Mouse (Mus musculus) right cerebral cortex, postnatal 10 days (tissue): Measurements from ENCODE around the gene Cdh20.
A peak's percentile ranks its signal among the peaks of the same experiment; 100 is the strongest.
"Not testable (repeated sequence)": the region's sequence is repeated elsewhere in the genome, so short reads cannot be mapped to it uniquely, and the experiment has no call there.

Experiments
- DNase-seq, 2 experiments: peaks; one replicate each; pipeline ENCODE4 v3.0.0; 2021; ENCODE audit warnings: low spot score in 2 of 2

Gene Cdh20

GRCm38 (mm10) chr1:104916507-104916906, 148.2 kb downstream of the Cdh20 start:
- no peak for DNase-seq

GRCm38 (mm10) chr1:104917307-104917836, 149.0 kb downstream of the Cdh20 start:
- DNase-seq = no peak

DNA sequence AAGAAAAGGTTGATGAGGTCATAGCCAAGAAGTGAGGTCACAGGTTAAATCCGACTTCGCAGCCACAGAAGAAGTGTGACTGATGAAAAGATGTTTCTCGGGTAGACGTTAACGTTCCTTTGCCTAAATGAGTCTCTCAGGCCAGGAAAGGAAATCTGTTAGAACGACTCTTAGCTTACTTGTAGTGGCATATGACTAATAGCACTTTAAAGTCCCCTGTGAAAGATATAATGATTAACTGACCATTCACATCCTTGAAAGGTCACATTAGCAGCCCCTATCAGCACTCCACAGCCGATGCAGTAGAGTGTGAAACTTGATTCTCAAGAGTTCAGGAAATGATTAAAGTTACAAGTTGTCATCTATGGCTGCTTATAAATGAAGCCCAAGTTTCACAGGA, 164.7 kb downstream of the Cdh20 start:
- DNase-seq = no peak

DNA sequence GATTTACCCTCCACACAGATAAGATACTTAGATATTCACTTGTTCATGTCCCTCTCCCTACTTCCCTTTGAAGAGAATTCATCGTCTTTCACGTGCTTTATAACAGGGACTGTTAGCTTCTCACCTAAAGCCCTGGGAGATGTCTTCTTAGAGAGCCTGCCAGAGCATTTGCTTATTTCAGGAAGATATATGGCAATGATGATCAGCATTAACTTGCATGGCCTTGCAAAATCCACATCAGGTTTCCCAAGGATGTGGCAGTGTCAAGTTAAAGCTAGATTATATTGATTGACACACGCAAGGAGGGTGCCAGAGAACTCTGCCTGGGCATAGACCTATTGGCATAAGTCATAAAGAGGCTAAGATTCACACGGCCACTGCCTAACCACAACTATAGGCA, 168.6 kb downstream of the Cdh20 start:
- no peak for DNase-seq

GRCm38 (mm10) chr1:104939156-104939555, 170.8 kb downstream of the Cdh20 start:
- DNase-seq = no peak

DNA sequence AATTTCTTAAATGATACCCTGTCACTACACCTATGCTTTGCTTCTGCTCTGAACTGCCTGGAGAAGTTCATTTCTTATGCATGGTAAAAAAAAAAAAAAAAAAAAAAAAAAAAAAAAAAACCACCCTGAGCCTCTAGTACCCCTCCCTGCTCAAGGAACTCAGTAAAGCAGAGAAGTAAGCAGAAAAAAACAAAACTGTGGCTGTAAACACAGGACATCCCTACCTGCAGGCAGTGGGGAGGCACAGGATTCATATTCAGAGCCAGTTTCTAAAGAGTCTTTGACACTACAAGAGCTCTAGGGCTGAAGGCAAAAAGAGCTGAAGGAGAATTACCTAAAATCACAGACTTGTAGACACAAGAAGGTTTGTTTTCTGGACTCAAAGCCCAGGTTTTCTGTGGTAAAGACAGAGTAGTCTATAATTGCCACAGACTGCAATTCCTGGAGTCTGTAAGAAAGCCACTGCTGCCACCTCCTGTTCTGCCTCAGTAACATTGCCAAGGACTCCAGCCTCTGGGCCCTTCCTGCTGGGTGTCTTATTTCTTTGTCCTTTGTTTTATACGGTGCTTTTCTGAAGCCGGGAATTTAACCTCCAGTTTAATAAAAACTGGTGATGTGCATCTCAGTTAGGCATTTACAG, 176.3 kb downstream of the Cdh20 start:
- peak; percentile 77 to 78 for DNase-seq

GRCm38 (mm10) chr1:104945110-104945489, 176.8 kb downstream of the Cdh20 start:
- no peak for DNase-seq

DNA sequence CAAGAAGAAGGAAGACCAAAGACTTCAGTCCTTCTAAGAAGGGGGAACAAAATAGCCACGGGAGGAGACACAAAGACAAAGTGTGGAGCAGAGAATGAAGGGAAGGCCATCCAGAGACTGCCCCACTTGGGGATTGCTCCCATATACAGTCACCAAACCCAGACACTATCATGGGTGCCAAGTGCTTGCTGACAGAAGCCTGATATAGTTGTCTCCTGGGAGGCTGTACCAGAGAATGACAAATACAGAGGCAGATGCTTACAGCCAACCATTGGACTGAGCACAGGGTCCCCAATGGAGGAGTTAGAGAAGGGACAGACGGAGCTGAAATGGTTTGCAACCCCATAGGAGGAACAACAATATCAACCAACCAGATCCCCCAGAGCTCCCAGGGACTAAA, 181.3 kb downstream of the Cdh20 start:
- DNase-seq = not testable (repeated sequence)

- no peak for DNase-seq
Measured at GRCm38 (mm10) chr1:104957046-104957445, 188.7 kb downstream of the Cdh20 start.

DNA sequence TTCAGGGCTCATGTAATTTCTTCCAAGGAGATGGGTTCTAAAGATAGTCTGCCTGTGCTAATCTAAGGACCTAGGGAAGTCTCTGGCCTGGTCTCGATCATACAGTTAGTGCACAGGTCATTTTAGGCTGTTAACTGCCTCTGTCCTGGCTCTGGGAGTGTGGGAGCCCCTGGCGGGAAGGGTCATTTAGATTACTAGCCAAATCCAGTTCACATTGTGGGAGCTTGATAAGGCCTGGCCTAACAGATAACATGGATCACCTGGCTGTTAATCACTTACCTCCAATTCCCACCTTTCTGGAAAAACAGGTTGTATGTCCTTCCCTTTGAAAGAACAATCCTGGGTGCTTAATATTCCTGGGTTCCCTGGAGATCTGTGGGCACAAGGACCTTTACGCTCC, 193.3 kb downstream of the Cdh20 start:
- DNase-seq = no peak

- DNase-seq = no peak
Measured at GRCm38 (mm10) chr1:104962257-104962656, 193.9 kb downstream of the Cdh20 start.

- peak; percentile 47 to 52 for DNase-seq
Measured at GRCm38 (mm10) chr1:104979068-104979467, 210.7 kb downstream of the Cdh20 start.

- no peak for DNase-seq
Measured at GRCm38 (mm10) chr1:104980273-104980672, 211.9 kb downstream of the Cdh20 start.

GRCm38 (mm10) chr1:104986222-104986973, 218.1 kb downstream of the Cdh20 start:
- DNase-seq = peak in 1 of 2 experiments; percentile 26

DNA sequence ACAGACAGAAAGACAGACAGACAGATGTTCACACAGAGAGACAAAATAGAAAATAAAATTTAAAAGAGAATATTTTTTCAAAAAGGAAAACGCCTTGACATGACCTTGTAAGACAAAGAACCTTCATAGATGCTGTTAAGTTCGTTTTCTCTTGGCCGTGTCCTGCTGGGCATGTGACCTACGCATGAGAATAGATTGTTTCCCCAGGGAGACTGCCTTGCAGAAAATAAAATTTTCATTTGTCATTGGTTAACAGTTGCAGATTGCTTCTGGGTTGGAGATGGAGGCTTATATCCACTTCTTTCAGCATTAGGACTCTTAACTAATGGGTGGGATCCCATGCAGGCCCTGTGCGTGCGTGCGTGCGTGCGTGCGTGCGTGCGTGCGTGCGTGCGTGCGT, 219.2 kb downstream of the Cdh20 start:
- DNase-seq = no peak

DNA sequence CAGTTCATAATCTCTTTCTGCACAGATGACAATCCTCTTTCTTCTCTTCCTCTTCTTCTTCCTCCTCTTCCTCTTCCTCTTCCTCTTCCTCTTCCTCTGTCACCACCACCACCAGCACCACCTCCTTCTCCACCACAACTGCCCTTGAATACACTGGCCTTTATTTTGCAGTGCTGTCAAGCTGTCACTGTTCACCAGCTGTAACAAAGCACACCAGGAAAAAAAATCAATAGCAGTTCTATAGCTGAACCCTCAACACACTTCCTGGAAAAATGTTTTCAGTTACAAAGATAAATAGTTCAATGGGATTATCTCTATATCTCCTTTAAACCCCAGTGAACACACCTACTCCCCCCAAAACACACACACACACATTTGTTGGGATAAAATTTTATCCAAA, 224.1 kb downstream of the Cdh20 start:
- no peak for DNase-seq

GRCm38 (mm10) chr1:104993905-104994611, 225.7 kb downstream of the Cdh20 start:
- no peak for DNase-seq

GRCm38 (mm10) chr1:104994612-104994986, 226.3 kb downstream of the Cdh20 start:
- DNase-seq = no peak

DNA sequence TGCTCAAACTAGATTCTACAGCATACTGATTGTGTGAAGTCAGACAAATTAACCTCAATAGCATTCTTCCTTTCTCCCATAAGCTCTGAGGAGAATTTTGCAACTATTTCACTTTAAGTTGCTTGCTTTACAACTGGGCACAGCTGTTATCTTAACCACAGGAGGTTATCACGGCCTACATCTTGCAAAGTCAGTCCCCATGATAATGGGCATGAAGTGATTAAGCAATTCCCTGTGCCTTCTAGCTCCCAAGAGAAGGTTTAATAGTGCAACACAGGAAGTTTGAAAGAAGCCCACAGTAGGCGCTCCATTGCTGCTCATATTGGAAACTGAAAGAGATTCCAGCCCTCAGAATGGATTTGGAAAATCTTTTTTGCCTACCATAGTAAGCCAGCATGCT, 229.5 kb downstream of the Cdh20 start:
- no peak for DNase-seq

- no peak for DNase-seq
Measured at GRCm38 (mm10) chr1:105002179-105002578, 233.8 kb downstream of the Cdh20 start.

GRCm38 (mm10) chr1:105003786-105004185, 235.5 kb downstream of the Cdh20 start:
- no peak for DNase-seq

DNA sequence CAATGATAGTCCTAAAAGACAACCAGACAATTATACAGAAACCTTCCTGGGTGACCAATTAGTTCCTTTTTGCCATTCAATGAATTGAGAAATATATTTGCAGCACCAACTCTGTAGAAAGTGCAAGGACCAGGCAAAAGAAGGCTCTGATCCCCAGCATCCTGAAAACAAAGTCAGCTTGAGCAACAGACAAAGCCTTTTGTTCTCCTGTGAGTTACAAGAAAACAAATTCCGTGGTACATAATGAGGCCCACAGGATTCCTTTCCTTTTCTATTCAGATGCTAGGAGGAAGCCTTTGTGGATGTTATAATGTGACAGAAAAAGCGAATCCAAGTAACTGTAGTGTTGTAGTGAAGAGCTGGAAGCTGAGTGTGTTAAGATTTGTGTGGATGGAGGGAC, 244.3 kb downstream of the Cdh20 start:
- no peak for DNase-seq

GRCm38 (mm10) chr1:105013291-105013690, 245.0 kb downstream of the Cdh20 start:
- DNase-seq = no peak
